Mouse (Mus musculus): Measurements from ENCODE around the gene Sh3pxd2a.

- TF ChIP-seq CHD2 (IDR thresholded peaks at IDR 0.05; ENCODE audit: low read length) (peak; percentile 76), CTCF (conservative IDR thresholded peaks at IDR 0.05 in 1 of 2, IDR thresholded peaks at IDR 0.05 in 1 of 2; ENCODE audit: low read depth in 2 of 2, low read length in 2 of 2) (no peak), POLR2A (IDR thresholded peaks at IDR 0.05; ENCODE audit: low read depth, low read length) (no peak), MEF2A (IDR thresholded peaks at IDR 0.05; ENCODE audit: borderline replicate concordance, low read depth, low read length) (no peak), NELFE (IDR thresholded peaks at IDR 0.05; ENCODE audit: low read depth, low read length) (no peak), RCOR1 (conservative IDR thresholded peaks at IDR 0.05; ENCODE audit: low read depth, low read length) (no peak)
Observed at GRCm38 (mm10) chr19:47463206-47463605, 995 bp downstream of the Sh3pxd2a start.

Measured in CH12.LX (cell line).